Mouse (Mus musculus) left cerebral cortex, adult 18-20 months (tissue): ENCODE measurements around the gene Caprin1. TPM values are rescaled to one million over a fixed set of nuclear protein-coding genes. Genes with fewer than 3 reads are reported as not detected.

ENCODE experiments used
- DNase-seq, 2 experiments: peaks; one replicate each; pipeline ENCODE4 v3.0.0; 2021 to 2022; ENCODE audit warnings: low spot score in 2 of 2, mixed read lengths in 1 of 2
- long read RNA-seq, 2 experiments: library from polyadenylated mRNA; stranded (forward); transcript quantifications; one replicate each; pipeline ENCODE4 v2.0.0; 2021
- total RNA-seq, 2 experiments: library from RNA; stranded (reverse); gene quantifications; 2 replicates each; pipeline ENCODE4 v1.2.3; 2021

The Caprin1 gene
- 100 to 1,000 TPM; 288 to 316 TPM for total RNA-seq
- long read RNA-seq, experiment 1, full-length matches to known transcripts = 87 of 163 reads
- long read RNA-seq, experiment 1, partial matches to known transcripts = 49 of 163 reads
- long read RNA-seq, experiment 1, other reads (novel, unspliced or antisense) = 27 of 163 reads
- long read RNA-seq, experiment 2, full-length matches to known transcripts = 59 of 110 reads
- long read RNA-seq, experiment 2, partial matches to known transcripts = 37 of 110 reads
- long read RNA-seq, experiment 2, other reads (novel, unspliced or antisense) = 14 of 110 reads

DNA sequence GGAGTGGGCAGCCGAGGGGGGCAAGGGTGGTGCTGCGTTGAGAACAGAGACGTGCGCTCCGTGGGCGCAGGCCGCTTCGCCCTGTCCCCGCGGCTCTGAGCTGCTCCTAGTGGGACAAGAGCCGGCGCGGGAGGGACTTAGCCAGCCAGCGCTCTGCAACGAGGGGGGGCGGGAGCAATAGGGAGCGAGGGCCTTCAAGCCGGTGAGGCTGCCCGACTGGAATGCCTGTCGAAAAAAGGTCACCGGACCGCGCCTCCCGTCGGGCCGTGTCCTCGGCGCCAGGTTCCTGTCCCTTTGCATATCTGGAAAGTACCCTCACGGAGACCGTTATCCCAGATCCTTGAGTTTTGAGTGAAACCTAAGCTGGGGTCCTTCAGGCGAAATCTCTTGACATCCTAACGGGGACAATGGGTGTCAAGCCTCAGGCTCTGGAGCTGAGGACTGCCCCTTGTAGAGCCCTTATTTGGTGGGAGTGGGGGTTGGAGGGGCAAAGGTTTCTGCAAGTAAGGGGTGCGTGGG lies at the start of gene Caprin1:
Gene Caprin1, minus strand, starts transcription at position 159 of the 519 bp plus-strand sequence.
- DNase-seq = peak; percentile 89 to 92

- no peak for DNase-seq
Measured at GRCm38 (mm10) chr2:103846875-103847274, 49.4 kb upstream of the Caprin1 start.

DNA sequence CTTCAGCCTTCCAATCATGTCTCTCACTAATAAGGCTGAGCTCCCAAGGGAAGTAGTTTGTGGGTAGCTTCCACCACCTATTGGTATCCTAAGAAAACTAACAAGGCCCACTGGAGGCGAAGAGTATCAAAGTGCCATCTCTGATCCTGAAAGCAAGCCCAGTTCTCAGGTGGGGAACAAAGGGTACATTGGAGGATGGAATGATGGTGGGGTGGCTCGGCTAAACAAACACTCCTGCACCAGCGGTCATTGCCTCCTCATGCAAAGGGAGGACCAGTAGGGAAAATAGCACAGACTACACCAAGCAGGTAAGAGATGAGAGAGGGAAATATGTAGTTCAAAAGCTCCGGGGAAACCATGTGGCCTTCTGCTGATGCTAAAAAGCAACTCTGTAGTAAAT lies 48.8 kb upstream of the Caprin1 start:
- no peak for DNase-seq

DNA sequence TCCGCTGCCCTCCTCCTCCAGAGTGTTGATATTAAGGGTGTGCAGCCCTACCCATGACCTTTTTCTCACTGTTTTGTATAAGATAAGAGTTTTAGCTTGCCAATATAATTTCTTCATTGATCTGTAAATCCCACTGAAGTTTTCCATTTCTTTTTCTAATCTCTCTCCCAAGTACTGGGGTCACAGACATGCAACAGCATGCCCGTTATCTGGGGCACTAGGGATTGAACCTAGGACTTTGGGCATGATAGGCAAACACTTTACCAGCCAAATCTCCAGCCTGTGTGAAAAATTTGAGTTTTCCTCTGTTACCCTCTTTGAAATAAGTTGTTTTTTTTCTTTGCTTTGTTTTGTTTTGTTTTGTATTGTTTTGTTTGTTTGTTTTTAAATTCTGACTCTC lies 46.6 kb upstream of the Caprin1 start:
- DNase-seq = no peak

GRCm38 (mm10) chr2:103843321-103843720 lies 45.9 kb upstream of the Caprin1 start:
- no peak for DNase-seq

GRCm38 (mm10) chr2:103842299-103842698 lies 44.9 kb upstream of the Caprin1 start:
- DNase-seq = no peak

- no peak for DNase-seq
Measured at GRCm38 (mm10) chr2:103838483-103838882, 41.0 kb upstream of the Caprin1 start.

DNA sequence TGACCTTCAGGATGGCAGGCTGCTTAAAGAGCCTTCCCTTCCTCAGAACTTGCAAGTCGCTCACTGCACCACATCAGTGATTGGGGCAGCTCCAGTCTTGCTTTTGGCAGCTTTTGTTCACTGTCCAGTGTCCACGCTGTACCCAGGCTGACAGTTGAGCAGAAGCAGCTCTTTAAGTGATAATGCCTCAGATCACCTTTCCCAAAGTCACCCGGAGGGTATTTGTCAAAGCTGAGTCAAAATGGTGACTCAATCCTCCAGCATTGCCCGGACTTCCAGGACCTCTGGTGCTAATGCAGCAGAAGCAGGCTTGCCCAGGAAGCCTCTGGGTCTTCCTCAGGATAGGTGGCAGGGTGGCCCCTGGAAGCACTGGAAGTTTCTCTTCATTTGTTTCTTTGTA lies 39.7 kb upstream of the Caprin1 start:
- DNase-seq = no peak

DNA sequence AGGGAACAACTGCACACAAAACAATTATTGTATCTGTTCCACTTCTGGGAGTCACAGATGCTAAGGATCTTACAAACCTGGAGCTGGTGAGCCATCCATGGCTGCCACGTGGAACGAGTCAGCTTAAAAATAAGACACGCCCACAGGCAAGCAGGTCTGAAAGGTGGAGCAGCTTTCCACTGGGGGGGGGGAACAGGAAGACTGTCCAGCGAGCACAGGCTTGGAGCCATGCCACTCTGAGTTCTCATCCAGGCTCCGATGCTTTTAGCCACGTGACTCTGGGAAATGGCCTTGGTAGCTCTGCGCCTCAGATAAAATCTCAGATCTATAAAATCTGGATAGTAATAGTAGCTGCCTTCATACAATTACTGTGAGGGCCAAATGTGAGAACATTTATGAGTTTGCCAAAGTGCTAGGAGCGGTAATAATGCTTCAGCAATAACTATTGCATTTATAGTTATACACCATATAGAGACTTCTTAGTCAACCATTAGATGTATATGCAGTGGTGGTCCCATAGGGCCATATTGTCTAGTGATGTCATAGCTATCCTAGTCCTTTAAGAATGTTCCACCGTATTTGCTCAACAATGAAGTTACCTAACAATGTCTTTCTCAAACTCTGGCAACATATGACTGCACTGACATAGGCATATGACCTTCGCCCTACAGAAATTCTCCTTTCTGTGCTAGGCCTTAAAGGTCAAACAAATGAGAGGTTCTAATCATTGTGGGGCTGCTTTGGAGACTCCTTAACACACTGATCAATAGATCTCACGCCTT lies 38.4 kb upstream of the Caprin1 start:
- no peak for DNase-seq

- no peak for DNase-seq
Measured at GRCm38 (mm10) chr2:103833816-103834445, 36.5 kb upstream of the Caprin1 start.

GRCm38 (mm10) chr2:103832899-103833298 lies 35.5 kb upstream of the Caprin1 start:
- no peak for DNase-seq

- no peak for DNase-seq
Measured at GRCm38 (mm10) chr2:103828900-103829299, 31.5 kb upstream of the Caprin1 start.

GRCm38 (mm10) chr2:103824916-103825315 lies 27.5 kb upstream of the Caprin1 start:
- DNase-seq = no peak

DNA sequence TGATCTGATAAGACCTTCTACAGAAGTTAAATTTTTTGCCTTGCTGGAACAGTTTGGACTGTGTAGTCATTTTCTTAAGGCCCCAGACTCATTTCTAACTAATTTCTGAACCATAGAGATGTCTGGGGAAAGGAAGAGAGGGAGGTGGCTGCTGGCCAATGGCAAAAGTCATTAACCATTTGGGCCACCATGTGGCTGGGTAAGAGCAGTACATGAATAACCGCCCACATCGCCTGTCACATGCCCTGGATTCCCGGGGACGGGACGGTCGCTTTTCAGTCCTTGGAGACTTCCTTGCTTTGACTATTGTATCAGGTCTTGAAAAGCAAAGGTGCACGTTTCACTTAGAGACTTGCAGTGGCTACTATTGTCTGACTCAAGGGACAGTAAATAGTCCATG lies 25.1 kb upstream of the Caprin1 start:
- no peak for DNase-seq

DNA sequence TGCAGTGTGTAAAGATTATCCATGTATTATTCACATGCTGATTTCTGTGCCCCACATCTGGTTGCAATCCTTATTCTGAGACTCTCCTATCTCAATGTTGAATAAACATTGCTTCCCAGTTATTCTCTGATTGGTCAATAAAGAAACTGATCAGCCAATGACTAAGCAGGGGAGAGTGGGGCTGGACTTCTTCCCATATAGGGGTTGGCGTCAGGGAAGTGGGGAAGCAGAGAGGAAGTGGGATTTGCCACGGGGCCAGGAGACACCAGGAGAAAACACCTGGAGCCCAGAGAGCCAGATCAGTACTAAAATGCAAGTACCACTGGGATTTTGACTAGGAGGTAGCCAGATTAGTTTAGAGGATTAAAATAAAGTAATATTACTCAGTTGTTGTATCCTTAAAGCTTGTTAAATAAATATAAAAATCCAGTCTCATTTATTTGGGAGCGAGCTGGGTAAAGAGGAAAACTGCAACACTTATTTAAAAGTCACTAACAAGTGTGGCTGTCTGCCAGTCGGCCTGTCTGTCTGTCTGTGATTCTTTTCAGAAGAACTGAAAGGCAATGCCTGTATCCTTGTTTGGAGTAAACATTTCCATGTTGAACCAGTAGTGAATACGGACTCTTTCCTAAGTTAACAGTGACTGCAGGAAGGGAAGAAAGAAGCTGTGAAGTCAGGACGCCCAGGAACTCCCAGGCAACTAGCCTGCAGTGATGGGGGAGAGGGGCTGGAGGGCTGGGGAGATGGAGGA lies 19.9 kb upstream of the Caprin1 start:
- no peak for DNase-seq

DNA sequence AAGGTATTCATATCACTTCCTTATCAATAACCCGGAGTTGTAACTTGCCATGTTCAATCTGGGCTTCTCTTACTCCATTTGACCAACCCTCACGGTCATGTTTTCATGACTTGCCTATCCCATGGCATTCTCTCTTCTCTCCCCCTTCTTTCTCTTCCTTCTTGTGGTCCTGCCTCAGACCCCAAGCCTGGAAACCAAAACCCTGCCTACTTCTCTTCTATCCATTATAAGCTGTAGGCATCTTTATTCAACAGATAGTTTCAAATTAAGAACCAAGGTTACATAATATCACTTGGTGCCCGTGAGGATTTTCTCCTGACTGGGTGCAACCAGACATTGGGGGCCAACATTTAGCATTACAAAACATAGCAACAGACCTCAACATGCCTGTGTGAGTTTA lies 18.5 kb upstream of the Caprin1 start:
- DNase-seq = no peak

GRCm38 (mm10) chr2:103811465-103812191 lies 14.2 kb upstream of the Caprin1 start:
- DNase-seq = no peak

DNA sequence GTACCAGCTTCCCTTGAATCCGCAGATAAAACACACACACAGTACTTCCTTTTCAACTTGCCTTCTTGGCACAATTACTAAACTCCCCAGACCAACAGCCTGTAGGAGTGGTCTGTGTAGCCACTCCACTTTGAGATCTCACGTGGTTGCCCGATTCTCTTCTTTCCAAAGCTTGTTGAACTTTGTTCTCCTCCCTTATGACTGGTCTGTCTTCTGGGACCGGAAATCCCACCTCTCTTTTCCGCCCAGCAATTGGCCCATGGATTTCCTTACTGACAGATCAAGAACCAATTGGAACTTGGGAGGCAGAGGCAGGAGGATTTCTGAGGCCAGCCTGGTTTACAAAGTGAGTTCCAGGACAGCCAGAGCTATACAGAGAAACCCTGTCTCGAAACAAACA lies 13.0 kb upstream of the Caprin1 start:
- DNase-seq = no peak

- no peak for DNase-seq
Measured at GRCm38 (mm10) chr2:103808466-103808865, 11.0 kb upstream of the Caprin1 start.

DNA sequence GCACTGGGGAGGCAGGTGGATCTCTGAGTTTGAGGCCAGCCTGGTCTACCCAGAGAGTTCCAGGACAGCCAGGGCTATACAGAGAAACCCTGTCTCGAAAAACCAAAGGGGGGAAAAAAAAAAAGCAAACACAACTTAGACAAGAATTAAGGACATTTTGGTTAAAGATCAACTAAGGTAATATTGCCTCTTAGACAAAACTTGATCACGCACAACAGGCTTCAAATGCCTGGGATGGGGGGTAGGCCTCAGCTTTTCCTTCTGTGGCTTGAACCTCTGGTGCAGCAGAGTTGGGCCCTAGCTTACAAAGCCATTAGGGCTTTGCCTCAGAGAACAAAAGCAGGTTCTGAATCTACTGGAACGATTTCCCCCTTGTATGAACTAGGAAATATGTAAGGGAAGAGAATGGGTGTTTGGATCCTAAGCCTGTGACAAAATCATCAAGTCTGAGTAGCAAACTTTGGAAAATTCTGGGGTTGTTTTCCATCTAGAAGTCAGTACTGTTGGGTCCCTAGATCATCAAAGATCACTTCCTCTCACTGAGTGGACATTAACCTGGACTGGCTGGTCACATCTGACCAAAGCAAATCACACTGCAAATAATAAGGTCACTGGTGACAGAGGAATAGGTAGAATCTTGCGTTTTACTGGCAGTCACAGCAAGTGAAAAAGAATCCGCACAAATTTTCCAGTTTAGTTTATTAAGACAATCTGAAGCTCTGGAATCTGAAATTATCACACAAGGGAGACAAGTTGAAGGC lies 6.5 kb upstream of the Caprin1 start:
- DNase-seq = no peak
